Mouse (Mus musculus): ENCODE data around the gene Daam2. TPM values are rescaled to one million over a fixed set of nuclear protein-coding genes. Genes with fewer than 3 reads are reported as not detected.

Gene Daam2
- total RNA-seq, 1 experiment = 0.13 TPM

GRCm38 (mm10) chr17:49432071-49432711 is 132.0 kb downstream of the Daam2 start:
- H3K36me3 ChIP-seq (ENCODE audit: control insufficient read depth, insufficient read depth, low read length, poor library complexity, severe bottlenecking) = peaks cover 9% of the 10 kb centered on the region; the same call in 1 of the 2 replicates
- in situ Hi-C loops (cut with MboI; ENCODE audit: low sequenced_read_pairs in 2 of 2, unreplicated experiment in 2 of 2) = no loop called here
- no peak for TF ChIP-seq ZC3H11A (IDR thresholded peaks at IDR 0.05; ENCODE audit: borderline replicate concordance, low read depth, low read length)
- no peak for TF ChIP-seq CHD2 (IDR thresholded peaks at IDR 0.05; ENCODE audit: low read depth, low read length)
- no peak for TF ChIP-seq ZNF384 (IDR thresholded peaks at IDR 0.05; ENCODE audit: low read depth, low read length)
- TF ChIP-seq MAFK (IDR thresholded peaks at IDR 0.05; ENCODE audit: insufficient read depth, low read depth, low read length) = peak; percentile 96
- no peak overlapping the region for H3K9ac ChIP-seq (ENCODE audit: insufficient read depth, low read depth, low read length, poor library complexity, severe bottlenecking)
- peak; percentile 38 for DNase-seq (ENCODE audit: low read depth, low spot score)
- no peak overlapping the region for H3K27ac ChIP-seq (ENCODE audit: insufficient read depth, low read depth, low read length, poor library complexity, severe bottlenecking)
- H3K9me3 ChIP-seq (ENCODE audit: control insufficient read depth, insufficient read depth, low read depth, low read length) = no peaks in the 10 kb centered on the region
- no peak overlapping the region for H3K4me3 ChIP-seq (ENCODE audit: insufficient read depth in 1 of 2, low read depth in 1 of 2, low read length in 2 of 2, poor library complexity in 1 of 2, severe bottlenecking in 1 of 2)
- H3K4me1 ChIP-seq (ENCODE audit: control insufficient read depth in 2 of 2, insufficient read depth in 2 of 2, low read length in 2 of 2, poor library complexity in 1 of 2) = peaks cover 3 to 9% of the 10 kb centered on the region in 2 experiments; a peak in 3 of 4 replicates

DNA sequence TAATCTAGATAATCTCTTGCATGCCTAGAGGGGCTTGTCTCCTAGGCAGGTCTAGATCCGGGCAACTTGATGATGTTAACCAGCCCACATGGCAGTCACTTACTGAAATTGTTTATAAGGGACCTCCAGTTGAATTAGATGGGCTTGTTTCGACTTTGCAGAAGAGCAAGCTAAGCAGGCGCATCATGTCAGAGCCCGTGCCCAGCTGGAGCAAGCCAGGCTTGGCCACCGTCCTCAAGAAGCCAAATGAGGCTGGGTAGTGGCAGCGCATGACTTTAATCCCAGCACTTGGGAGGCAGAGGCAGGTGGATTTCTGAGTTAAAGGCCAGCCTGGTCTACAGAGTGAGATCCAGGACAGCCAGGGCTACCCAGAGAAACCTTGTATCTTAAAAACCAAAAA is 133.0 kb downstream of the Daam2 start:
- in situ Hi-C loops (cut with MboI; ENCODE audit: low sequenced_read_pairs in 2 of 2, unreplicated experiment in 2 of 2) = no loop called here
- Histone ChIP-seq H3K36me3 (ENCODE audit: control insufficient read depth, insufficient read depth, low read length, poor library complexity, severe bottlenecking) (peaks cover 9% of the 10 kb centered on the region; the same call in 1 of the 2 replicates), H3K27ac (ENCODE audit: insufficient read depth, low read depth, low read length, poor library complexity, severe bottlenecking) (no peak overlapping the region), H3K9ac (ENCODE audit: insufficient read depth, low read depth, low read length, poor library complexity, severe bottlenecking) (no peak overlapping the region), H3K9me3 (ENCODE audit: control insufficient read depth, insufficient read depth, low read depth, low read length) (no peaks in the 10 kb centered on the region), H3K4me3 (ENCODE audit: insufficient read depth in 1 of 2, low read depth in 1 of 2, low read length in 2 of 2, poor library complexity in 1 of 2, severe bottlenecking in 1 of 2) (no peak overlapping the region), H3K4me1 (ENCODE audit: control insufficient read depth in 2 of 2, insufficient read depth in 2 of 2, low read length in 2 of 2, poor library complexity in 1 of 2) (peaks cover 3 to 9% of the 10 kb centered on the region in 2 experiments; a peak in 3 of 4 replicates)
- no peak for DNase-seq (ENCODE audit: low read depth, low spot score)
- no peak for TF ChIP-seq HCFC1 (IDR thresholded peaks at IDR 0.05; ENCODE audit: borderline replicate concordance, insufficient read depth, low read length)
- no peak for TF ChIP-seq CHD2 (IDR thresholded peaks at IDR 0.05; ENCODE audit: low read depth, low read length)
- TF ChIP-seq ZC3H11A (IDR thresholded peaks at IDR 0.05; ENCODE audit: borderline replicate concordance, low read depth, low read length) = no peak
- no peak for TF ChIP-seq MAFK (IDR thresholded peaks at IDR 0.05; ENCODE audit: insufficient read depth, low read depth, low read length)

DNA sequence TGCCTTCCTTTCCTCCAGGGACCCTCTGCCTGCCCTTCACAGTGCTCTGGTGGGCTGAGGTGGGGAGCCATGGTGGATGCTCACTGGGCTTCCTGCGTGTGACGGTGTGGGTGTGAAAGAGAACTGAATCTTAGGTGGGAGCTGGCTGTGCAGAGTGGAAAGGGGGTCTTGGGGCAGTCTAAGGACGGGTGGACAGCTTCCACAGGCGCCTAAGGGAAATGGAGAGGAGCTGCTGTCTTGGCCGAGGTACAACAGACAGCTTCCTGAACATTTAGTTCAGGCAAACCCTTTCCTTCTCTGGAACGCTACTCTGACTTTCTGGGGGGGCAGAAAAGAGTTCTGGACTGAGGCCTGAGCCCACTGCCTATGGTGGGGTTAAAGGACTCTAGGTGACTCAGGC is 134.0 kb downstream of the Daam2 start:
- in situ Hi-C loops (cut with MboI; ENCODE audit: low sequenced_read_pairs in 2 of 2, unreplicated experiment in 2 of 2) = no loop called here
- H3K27ac ChIP-seq (ENCODE audit: insufficient read depth, low read depth, low read length, poor library complexity, severe bottlenecking) = no peak overlapping the region
- H3K4me3 ChIP-seq (ENCODE audit: insufficient read depth in 1 of 2, low read depth in 1 of 2, low read length in 2 of 2, poor library complexity in 1 of 2, severe bottlenecking in 1 of 2) = no peak overlapping the region
- H3K36me3 ChIP-seq (ENCODE audit: control insufficient read depth, insufficient read depth, low read length, poor library complexity, severe bottlenecking) = peaks cover 5% of the 10 kb centered on the region; the same call in 1 of the 2 replicates
- peaks cover 3 to 9% of the 10 kb centered on the region in 2 experiments; a peak in 3 of 4 replicates for H3K4me1 ChIP-seq (ENCODE audit: control insufficient read depth in 2 of 2, insufficient read depth in 2 of 2, low read length in 2 of 2, poor library complexity in 1 of 2)
- no peak for DNase-seq (ENCODE audit: low read depth, low spot score)
- no peaks in the 10 kb centered on the region for H3K9me3 ChIP-seq (ENCODE audit: control insufficient read depth, insufficient read depth, low read depth, low read length)
- H3K9ac ChIP-seq (ENCODE audit: insufficient read depth, low read depth, low read length, poor library complexity, severe bottlenecking) = no peak overlapping the region
- TF ChIP-seq MAFK (IDR thresholded peaks at IDR 0.05; ENCODE audit: insufficient read depth, low read depth, low read length) (no peak), CHD2 (IDR thresholded peaks at IDR 0.05; ENCODE audit: low read depth, low read length) (no peak), HCFC1 (IDR thresholded peaks at IDR 0.05; ENCODE audit: borderline replicate concordance, insufficient read depth, low read length) (no peak), ZNF384 (IDR thresholded peaks at IDR 0.05; ENCODE audit: low read depth, low read length) (no peak), ZC3H11A (IDR thresholded peaks at IDR 0.05; ENCODE audit: borderline replicate concordance, low read depth, low read length) (no peak)

DNA sequence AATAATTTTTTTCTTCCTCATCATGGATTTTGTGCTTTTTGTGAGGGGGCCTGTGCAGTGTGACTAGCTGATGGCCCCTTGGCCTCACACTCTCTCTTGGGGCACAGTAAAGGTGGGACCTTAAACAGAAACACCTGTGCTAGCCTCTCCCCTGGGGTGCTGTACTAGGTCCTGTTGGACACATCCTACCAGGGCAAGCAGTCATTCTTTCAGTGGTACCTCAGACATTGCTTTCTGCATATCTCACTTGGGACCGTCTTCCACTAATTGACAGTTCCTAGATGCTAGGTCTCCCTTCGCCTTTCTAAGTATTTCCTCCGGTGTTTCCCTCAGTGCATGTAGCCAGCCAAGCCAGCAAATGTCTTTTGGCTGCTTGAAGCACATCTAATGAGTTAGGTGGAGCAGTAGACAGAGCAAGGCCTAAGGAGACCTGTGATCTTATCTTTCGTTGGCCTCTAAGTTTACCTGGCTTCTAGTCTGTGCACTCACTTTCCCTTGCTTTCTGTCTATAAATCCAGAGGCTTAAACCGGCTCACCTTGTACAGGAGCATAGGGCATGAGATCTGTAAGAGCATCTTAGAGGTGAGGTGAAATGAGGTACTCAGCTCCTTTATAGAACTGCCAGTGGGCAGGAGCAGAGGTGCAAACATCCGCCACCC is 134.5 kb downstream of the Daam2 start:
- Histone ChIP-seq H3K4me3 (ENCODE audit: insufficient read depth in 1 of 2, low read depth in 1 of 2, low read length in 2 of 2, poor library complexity in 1 of 2, severe bottlenecking in 1 of 2) (no peak overlapping the region), H3K9ac (ENCODE audit: insufficient read depth, low read depth, low read length, poor library complexity, severe bottlenecking) (no peak overlapping the region), H3K36me3 (ENCODE audit: control insufficient read depth, insufficient read depth, low read length, poor library complexity, severe bottlenecking) (peaks cover 2% of the 10 kb centered on the region; the same call in 1 of the 2 replicates), H3K27ac (ENCODE audit: insufficient read depth, low read depth, low read length, poor library complexity, severe bottlenecking) (no peak overlapping the region), H3K4me1 (ENCODE audit: control insufficient read depth in 2 of 2, insufficient read depth in 2 of 2, low read length in 2 of 2, poor library complexity in 1 of 2) (peaks cover 3 to 9% of the 10 kb centered on the region in 2 experiments; a peak in 3 of 4 replicates), H3K9me3 (ENCODE audit: control insufficient read depth, insufficient read depth, low read depth, low read length) (no peaks in the 10 kb centered on the region)
- TF ChIP-seq ZC3H11A (IDR thresholded peaks at IDR 0.05; ENCODE audit: borderline replicate concordance, low read depth, low read length) (no peak), CHD2 (IDR thresholded peaks at IDR 0.05; ENCODE audit: low read depth, low read length) (no peak), ZNF384 (IDR thresholded peaks at IDR 0.05; ENCODE audit: low read depth, low read length) (no peak), HCFC1 (IDR thresholded peaks at IDR 0.05; ENCODE audit: borderline replicate concordance, insufficient read depth, low read length) (no peak), MAFK (IDR thresholded peaks at IDR 0.05; ENCODE audit: insufficient read depth, low read depth, low read length) (no peak)
- no peak for DNase-seq (ENCODE audit: low read depth, low spot score)
- in situ Hi-C loops (cut with MboI; ENCODE audit: low sequenced_read_pairs in 2 of 2, unreplicated experiment in 2 of 2) = no loop called here
